Comparison of ENCODE assay signal across 25 mouse cellular contexts in genomic region chr3:88068386-88068785, GRCm38 (mm10). TPM values are rescaled to one million over a fixed set of nuclear protein-coding genes. Genes with fewer than 3 reads are reported as not detected.
DNase-seq lines count a peak whose midpoint lies in the region; ATAC-seq lines count a peak whose summit lies in the region.
"Had no signal": no experiment of that assay in that cellular context is flagged by ENCODE, and none has a peak within 500 bp of the region (broad histone marks: within the 10 kb centered on the region; RNA-seq: fewer than 3 reads in every experiment).

No protein-coding gene starts in this region.

- 4% methylated on average over 2 of the region's 2 CpGs for WGBS in lung, embryonic 16.5 days
- 63% methylated on average over 2 of the region's 2 CpGs for WGBS in neural tube, embryonic 15.5 days

- H3K4me3 ChIP-seq in lung, embryonic 16.5 days (ENCODE audit: low read length), result no peak overlapping the region
- H3K4me3 ChIP-seq in neural tube, embryonic 15.5 days (replicated peaks), result no peak overlapping the region
- H3K4me3 ChIP-seq: embryonic facial prominence, embryonic 13.5 days; forebrain, embryonic 10.5 days; hindbrain, embryonic 15.5 days; neural tube, embryonic 12.5 days had no signal

- H3K27ac ChIP-seq in lung, embryonic 16.5 days (ENCODE audit: low read length), result no peak overlapping the region
- no peak overlapping the region for H3K27ac ChIP-seq in neural tube, embryonic 15.5 days (replicated peaks)
- H3K27ac ChIP-seq: embryonic facial prominence, embryonic 13.5 days; forebrain, embryonic 10.5 days; hindbrain, embryonic 15.5 days; neural tube, embryonic 12.5 days had no signal

- no peaks in the 10 kb centered on the region for H3K36me3 ChIP-seq in lung, embryonic 16.5 days (ENCODE audit: control insufficient read depth, insufficient read depth, low read length)
- H3K36me3 ChIP-seq in neural tube, embryonic 15.5 days, result no peaks in the 10 kb centered on the region
- H3K36me3 ChIP-seq: embryonic facial prominence, embryonic 13.5 days; forebrain, embryonic 10.5 days; hindbrain, embryonic 15.5 days; neural tube, embryonic 12.5 days had no signal

- H3K9ac ChIP-seq in lung, embryonic 16.5 days (ENCODE audit: low read length), result no peak overlapping the region
- H3K9ac ChIP-seq in neural tube, embryonic 15.5 days (replicated peaks), result no peak overlapping the region
- H3K9ac ChIP-seq: embryonic facial prominence, embryonic 13.5 days; hindbrain, embryonic 15.5 days; neural tube, embryonic 12.5 days had no signal

- no peaks in the 10 kb centered on the region for H3K9me3 ChIP-seq in lung, embryonic 16.5 days (ENCODE audit: control insufficient read depth, low read length)
- H3K9me3 ChIP-seq in neural tube, embryonic 15.5 days (replicated peaks), result no peaks in the 10 kb centered on the region
- H3K9me3 ChIP-seq: embryonic facial prominence, embryonic 13.5 days; forebrain, embryonic 10.5 days; hindbrain, embryonic 15.5 days; neural tube, embryonic 12.5 days had no signal

- peak; percentile 13 for DNase-seq in kidney, postnatal 14 days
- DNase-seq in kidney, adult 9 months, result no peak
- DNase-seq in 3T3-L1 (ENCODE audit: low read depth, low spot score) (peak; percentile 53), adipocyte (ENCODE audit: low spot score) (peak; percentile 68)
- no peak for DNase-seq in left cerebral cortex, adult 8-10 months (ENCODE audit: low spot score in 2 of 2)
- DNase-seq in heart, postnatal 4 days, result no peak
- DNase-seq: adrenal gland, adult 2 months; cerebellum, adult 11-12 months; kidney, adult 11 months; thymus, postnatal 36 days had no signal

- H3K4me2 ChIP-seq in lung, embryonic 16.5 days (ENCODE audit: low read depth, low read length), result no peak overlapping the region
- H3K4me2 ChIP-seq in neural tube, embryonic 15.5 days, result no peak overlapping the region
- H3K4me2 ChIP-seq: embryonic facial prominence, embryonic 13.5 days; heart, embryonic 11.5 days; hindbrain, embryonic 15.5 days; neural tube, embryonic 12.5 days had no signal

- 0 out of 2 replicates have a peak, but pooled peaks cover 2% of the 10 kb centered on the region for H3K4me1 ChIP-seq in lung, embryonic 16.5 days (replicated peaks; ENCODE audit: control insufficient read depth, insufficient read depth, low read length)
- H3K4me1 ChIP-seq in neural tube, embryonic 15.5 days, result no peaks in the 10 kb centered on the region
- H3K4me1 ChIP-seq: embryonic facial prominence, embryonic 13.5 days; forebrain, embryonic 10.5 days; hindbrain, embryonic 15.5 days; neural tube, embryonic 12.5 days had no signal

- H3K27me3 ChIP-seq in lung, embryonic 16.5 days (ENCODE audit: control insufficient read depth, insufficient read depth, low read depth, low read length), result no peaks in the 10 kb centered on the region
- H3K27me3 ChIP-seq in neural tube, embryonic 15.5 days (replicated peaks), result peaks cover 6% of the 10 kb centered on the region; the same call in 1 of the 2 replicates
- H3K27me3 ChIP-seq: neural tube, embryonic 12.5 days had no signal

- peak; percentile 41; the same call in 1 of the 2 replicates for ATAC-seq in lung, embryonic 16.5 days (ENCODE audit: low read depth)
- ATAC-seq in neural tube, embryonic 15.5 days (ENCODE audit: low FRiP score), result no peak

RNA-seq across cellular contexts. Expression of gene Ttc24, which starts 9.7 kb away (rescaled TPM):
- polyA plus RNA-seq in lung, embryonic 16.5 days (2015; fragmentation: Nextera tagmentation; extraction: Ambion mirVana), result not detected in 2 replicates
- total RNA-seq in left cerebral cortex, adult 8-10 months (2022), result not detected
- not detected for total RNA-seq in heart, postnatal 4 days (2021)
- polyA plus RNA-seq in neural tube, embryonic 15.5 days (2015; fragmentation: Nextera tagmentation; extraction: Ambion mirVana), result 0.38 TPM in 1 of 2 replicates, not detected in the other
- total RNA-seq: adrenal gland, adult 2 months; common myeloid progenitor, adult 5-6 weeks; ES-E14; gastrocnemius, postnatal 4 days; heart, postnatal 14 days; layer of hippocampus, postnatal 10 days; left cerebral cortex, postnatal 25 days; liver, adult 2 months; monocyte, adult 5-6 weeks had no signal
- polyA plus RNA-seq: adrenal gland, adult 2 months; forebrain, embryonic 10.5 days; heart, embryonic 11.5 days; hindbrain, embryonic 15.5 days; liver, adult 2 months; neural tube, embryonic 12.5 days had no signal

RNA-seq across cellular contexts. Expression of gene Naxe, which starts 10.1 kb away (rescaled TPM):
- 203 and 211 TPM in 2 replicates for polyA plus RNA-seq in lung, embryonic 16.5 days (2015; fragmentation: Nextera tagmentation; extraction: Ambion mirVana)
- total RNA-seq in left cerebral cortex, adult 8-10 months (2022), result 10 to 100 TPM; 75.8 to 85.5 (median 78.9) TPM
- total RNA-seq in heart, postnatal 4 days (2021), result 10 to 100 TPM; 77.4 to 80.8 TPM
- polyA plus RNA-seq in neural tube, embryonic 15.5 days (2015; fragmentation: Nextera tagmentation; extraction: Ambion mirVana), result 155 and 159 TPM in 2 replicates

RNA-seq across cellular contexts. Expression of gene Iqgap3, which starts 13.4 kb away (rescaled TPM):
- 23.4 and 26.9 TPM in 2 replicates for polyA plus RNA-seq in lung, embryonic 16.5 days (2015; fragmentation: Nextera tagmentation; extraction: Ambion mirVana)
- total RNA-seq in left cerebral cortex, adult 8-10 months (2022), result 1 to 10 TPM in 1 of 4 experiments, under 1 TPM in 3; 0.28 to 1.2 (median 0.61) TPM
- total RNA-seq in heart, postnatal 4 days (2021), result 10 to 100 TPM; 49.2 to 56.5 TPM
- polyA plus RNA-seq in neural tube, embryonic 15.5 days (2015; fragmentation: Nextera tagmentation; extraction: Ambion mirVana), result 2.8 and 4.9 TPM in 2 replicates
- total RNA-seq: monocyte, adult 5-6 weeks had no signal

RNA-seq across cellular contexts. Expression of gene Gpatch4, which starts 25.5 kb away (rescaled TPM):
- 22.4 and 25.6 TPM in 2 replicates for polyA plus RNA-seq in lung, embryonic 16.5 days (2015; fragmentation: Nextera tagmentation; extraction: Ambion mirVana)
- total RNA-seq in left cerebral cortex, adult 8-10 months (2022), result 10 to 100 TPM; 16.7 to 19.5 (median 18.1) TPM
- 1 to 10 TPM; 7.2 to 7.5 TPM for total RNA-seq in heart, postnatal 4 days (2021)
- polyA plus RNA-seq in neural tube, embryonic 15.5 days (2015; fragmentation: Nextera tagmentation; extraction: Ambion mirVana), result 36.6 and 42.6 TPM in 2 replicates

RNA-seq across cellular contexts. Expression of gene Hapln2, which starts 41.0 kb away (rescaled TPM):
- 0.10 and 0.28 TPM in 2 replicates for polyA plus RNA-seq in lung, embryonic 16.5 days (2015; fragmentation: Nextera tagmentation; extraction: Ambion mirVana)
- total RNA-seq in left cerebral cortex, adult 8-10 months (2022), result 10 to 100 TPM; 23.0 to 35.7 (median 32.1) TPM
- total RNA-seq in heart, postnatal 4 days (2021), result not detected
- polyA plus RNA-seq in neural tube, embryonic 15.5 days (2015; fragmentation: Nextera tagmentation; extraction: Ambion mirVana), result 0.34 and 0.90 TPM in 2 replicates
- total RNA-seq: adrenal gland, adult 2 months; common myeloid progenitor, adult 5-6 weeks; ES-E14; heart, postnatal 14 days; liver, adult 2 months; monocyte, adult 5-6 weeks had no signal
- polyA plus RNA-seq: forebrain, embryonic 10.5 days; heart, embryonic 11.5 days; liver, adult 2 months had no signal

Comparison
In these comparisons a context has a peak if more than half of its experiments do, and no peak if none do; other contexts are left out.
1. DNase-seq: peak in kidney, postnatal 14 days (single experiment), 3T3-L1 (single experiment) and adipocyte (single experiment); none in kidney, adult 9 months (single experiment), left cerebral cortex, adult 8-10 months (0 of 2) and heart, postnatal 4 days (single experiment).
2. RNA of gene Iqgap3, which starts 13.4 kb away (total RNA-seq): 49.2 to 56.5 TPM in heart, postnatal 4 days; 0.28 to 1.2 TPM in left cerebral cortex, adult 8-10 months; every median in the first group is over 10 times any median in the second.